ENCODE assay signal across 19 mouse cellular contexts in the genomic region with DNA sequence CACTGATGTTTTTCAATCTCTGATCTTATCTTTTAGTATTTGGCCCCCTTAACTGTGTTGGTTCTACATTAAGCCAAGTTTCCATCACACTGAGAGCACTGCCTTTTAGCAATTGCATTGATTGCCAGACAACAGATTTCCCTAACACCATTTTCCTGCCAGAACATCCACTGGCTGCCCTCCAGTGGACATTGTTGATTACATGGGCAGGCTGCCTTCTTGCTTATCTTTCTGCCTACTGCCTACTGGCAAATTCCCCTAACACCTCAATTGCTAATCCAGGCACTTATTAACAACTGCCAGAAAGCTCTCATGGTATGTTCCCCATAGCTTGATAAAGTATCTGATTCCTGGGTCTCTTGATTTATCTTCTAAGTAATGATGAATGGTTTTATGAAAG. TPM values are rescaled to one million over a fixed set of nuclear protein-coding genes. Genes with fewer than 3 reads are reported as not detected.
DNase-seq lines count a peak whose midpoint lies in the region; TF ChIP-seq lines count a peak whose summit lies in the region.
"Had no signal": no experiment of that assay in that cellular context is flagged by ENCODE, and none has a peak within 500 bp of the region (broad histone marks: within the 10 kb centered on the region; RNA-seq: fewer than 3 reads in every experiment).

No protein-coding gene starts in this region.

- no peak for TF ChIP-seq POLR2A in lung, adult 2 months (IDR thresholded peaks at IDR 0.05; ENCODE audit: borderline replicate concordance, extremely low read depth, low read depth, low read length)

- TF ChIP-seq CTCF in lung, adult 2 months (IDR thresholded peaks at IDR 0.05; ENCODE audit: insufficient read depth, low read length), result no peak

- no peaks in the 10 kb centered on the region for H3K27me3 ChIP-seq in heart, embryonic 10.5 days (ENCODE audit: insufficient read depth, poor library complexity, severe bottlenecking)
- H3K27me3 ChIP-seq: embryonic facial prominence, embryonic 12.5 days; heart, embryonic 15.5 days; kidney, embryonic 15.5 days; liver, embryonic 15.5 days had no signal

- H3K9me3 ChIP-seq in heart, embryonic 10.5 days, result no peaks in the 10 kb centered on the region
- H3K9me3 ChIP-seq: embryonic facial prominence, embryonic 12.5 days; heart, embryonic 15.5 days; kidney, embryonic 15.5 days; limb, embryonic 10.5 days; liver, embryonic 15.5 days had no signal

- no peak overlapping the region for H3K27ac ChIP-seq in heart, embryonic 10.5 days
- H3K27ac ChIP-seq: embryonic facial prominence, embryonic 12.5 days; heart, embryonic 15.5 days; kidney, embryonic 15.5 days; limb, embryonic 10.5 days; liver, embryonic 15.5 days had no signal

- H3K36me3 ChIP-seq in heart, embryonic 10.5 days, result no peaks in the 10 kb centered on the region
- H3K36me3 ChIP-seq: embryonic facial prominence, embryonic 12.5 days; heart, embryonic 15.5 days; kidney, embryonic 15.5 days; limb, embryonic 10.5 days; liver, embryonic 15.5 days had no signal

- H3K4me1 ChIP-seq in heart, embryonic 10.5 days, result no peaks in the 10 kb centered on the region
- H3K4me1 ChIP-seq in lung, adult 2 months (ENCODE audit: control insufficient read depth, insufficient read depth, low read length), result no peaks in the 10 kb centered on the region
- H3K4me1 ChIP-seq: embryonic facial prominence, embryonic 12.5 days; heart, embryonic 15.5 days; kidney, embryonic 15.5 days; limb, embryonic 10.5 days; liver, embryonic 15.5 days had no signal

- DNase-seq in heart, adult 18-20 months, result peak; percentile 63
- DNase-seq in heart, embryonic 10.5 days (ENCODE audit: low spot score), result no peak
- DNase-seq in lung, postnatal 14 days, result peak; percentile 0
- no peak for DNase-seq in lung, adult 2 months
- DNase-seq in brain, adult 2 months (ENCODE audit: low read depth, low spot score), result peak; percentile 10
- DNase-seq in layer of hippocampus, postnatal 10 days (ENCODE audit: low spot score in 2 of 2), result peak; percentile 15 to 38
- no peak for DNase-seq in urinary bladder, postnatal 36 days (ENCODE audit: low spot score in 2 of 2)
- DNase-seq: thymus, adult 18-20 months had no signal

- no peak overlapping the region for H3K4me3 ChIP-seq in heart, embryonic 10.5 days
- H3K4me3 ChIP-seq in lung, adult 2 months (replicated peaks; ENCODE audit: extremely low read depth, low read depth, low read length), result no peak overlapping the region
- H3K4me3 ChIP-seq: embryonic facial prominence, embryonic 12.5 days; heart, embryonic 15.5 days; kidney, embryonic 15.5 days; limb, embryonic 10.5 days; liver, embryonic 15.5 days; myocyte had no signal

RNA-seq across cellular contexts. Expression of a gene that starts 46.0 kb away (rescaled TPM):
- total RNA-seq in heart, adult 18-20 months (2021), result not detected
- polyA plus RNA-seq in heart, embryonic 10.5 days (2016; fragmentation: Nextera tagmentation; extraction: Ambion mirVana), result not detected in 2 replicates
- polyA plus RNA-seq in lung, adult 2 months (2012; rRNA removed), result not detected in 2 replicates
- not detected for total RNA-seq in layer of hippocampus, postnatal 10 days (2021)
- total RNA-seq: layer of hippocampus, postnatal 25 days; megakaryocyte-erythroid progenitor cell, adult 5-6 weeks had no signal
- polyA plus RNA-seq: CD4-positive, CD25-positive, alpha-beta regulatory T cell, adult 4 months; embryonic facial prominence, embryonic 12.5 days; forebrain, embryonic 11.5 days; heart, embryonic 15.5 days; inflammation-experienced regulatory T-cells, adult 6 months; kidney, embryonic 15.5 days; limb, embryonic 10.5 days; liver, embryonic 15.5 days; myocyte had no signal

Comparison
In these comparisons a context has a peak if more than half of its experiments do, and no peak if none do; other contexts are left out.
1. DNase-seq: peak in heart, adult 18-20 months (2 of 2), lung, postnatal 14 days (single experiment), brain, adult 2 months (single experiment) and layer of hippocampus, postnatal 10 days (2 of 2); none in heart, embryonic 10.5 days (single experiment), lung, adult 2 months (single experiment) and urinary bladder, postnatal 36 days (0 of 2).